Mouse (Mus musculus) common myeloid progenitor, adult 5-6 weeks (primary cell): ENCODE measurements around the gene Sgf29. TPM values are rescaled to one million over a fixed set of nuclear protein-coding genes. Genes with fewer than 3 reads are reported as not detected.

ENCODE experiments used
- ATAC-seq: replicated peaks from 2 replicates; pipeline ENCODE4 v1.8.0; 2016; ENCODE audit warnings: low read depth, mild to moderate bottlenecking, moderate TSS enrichment, inconsistent platforms; ENCODE audit not compliant: poor library complexity, severe bottlenecking
- total RNA-seq: library from RNA; stranded (forward); fragments of 200-1000, 187-1606 nt; gene quantifications from 2 replicates; pipeline ENCODE4 v1.2.3, GENCODE M21; 2017

Gene Sgf29
- 40.8 and 51.8 TPM in 2 replicates for total RNA-seq

- peak; percentile 89 for ATAC-seq
Measured at GRCm38 (mm10) chr7:126649231-126650051, at the start of gene Sgf29. Sgf29 (plus strand) TSS chr7:126649309.

- ATAC-seq, result peak; percentile 48; the same call in 1 of the 2 replicates
Measured at GRCm38 (mm10) chr7:126601896-126602295, 47.2 kb upstream of the Sgf29 start.

- ATAC-seq, result peak; percentile 36
Measured at GRCm38 (mm10) chr7:126602650-126603049, 46.5 kb upstream of the Sgf29 start.

- ATAC-seq, result peak; percentile 62
Measured at GRCm38 (mm10) chr7:126606611-126607010, 42.5 kb upstream of the Sgf29 start.

GRCm38 (mm10) chr7:126607064-126607463, 42.0 kb upstream of the Sgf29 start:
- no peak for ATAC-seq

GRCm38 (mm10) chr7:126607796-126608195, 41.3 kb upstream of the Sgf29 start:
- no peak for ATAC-seq

GRCm38 (mm10) chr7:126612736-126613135, 36.4 kb upstream of the Sgf29 start:
- no peak for ATAC-seq

GRCm38 (mm10) chr7:126616707-126617106, 32.4 kb upstream of the Sgf29 start:
- ATAC-seq, result no peak

GRCm38 (mm10) chr7:126619559-126620275, 29.4 kb upstream of the Sgf29 start:
- no peak for ATAC-seq

- peak; percentile 88 for ATAC-seq
Measured at GRCm38 (mm10) chr7:126621452-126622359, 27.4 kb upstream of the Sgf29 start.

- no peak for ATAC-seq
Measured at GRCm38 (mm10) chr7:126623381-126623780, 25.7 kb upstream of the Sgf29 start.

- ATAC-seq, result no peak
Measured at GRCm38 (mm10) chr7:126624774-126625173, 24.3 kb upstream of the Sgf29 start.

- no peak for ATAC-seq
Measured at GRCm38 (mm10) chr7:126625369-126625768, 23.7 kb upstream of the Sgf29 start.

GRCm38 (mm10) chr7:126625807-126626600, 23.1 kb upstream of the Sgf29 start:
- ATAC-seq, result no peak

- no peak for ATAC-seq
Measured at GRCm38 (mm10) chr7:126628111-126628510, 21.0 kb upstream of the Sgf29 start.

- ATAC-seq, result 0 out of 2 replicates have a peak, but pooled peaks have one; percentile 16
Measured at GRCm38 (mm10) chr7:126629915-126630314, 19.2 kb upstream of the Sgf29 start.

- no peak for ATAC-seq
Measured at GRCm38 (mm10) chr7:126630824-126631518, 18.1 kb upstream of the Sgf29 start, which contains the start of gene Nupr1. Nupr1 (minus strand) TSS chr7:126630861.

- peak; percentile 63 for ATAC-seq
Measured at GRCm38 (mm10) chr7:126632478-126632877, 16.6 kb upstream of the Sgf29 start.

- ATAC-seq, result no peak
Measured at GRCm38 (mm10) chr7:126635375-126635774, 13.7 kb upstream of the Sgf29 start.
